Mouse (Mus musculus): ENCODE measurements at regions not wholly inside any gene's neighbourhood (a gene's known extent, or its start where the extent isn't known, plus 50 kb on each side); places are given as distances from the start of the nearest gene placed in this dataset.

GRCm38 (mm10) chr1:6928658-6929057 lies 2121.0 kb downstream of the Gm37988 start:
- TF ChIP-seq POLR2A (IDR thresholded peaks at IDR 0.05; ENCODE audit: borderline replicate concordance, extremely low read depth, low read depth, low read length) (no peak), CTCF (IDR thresholded peaks at IDR 0.05; ENCODE audit: insufficient read depth, low read length) (no peak)
- Histone ChIP-seq H3K4me1 (ENCODE audit: control insufficient read depth, insufficient read depth, low read length) (no peaks in the 10 kb centered on the region), H3K4me3 (replicated peaks; ENCODE audit: extremely low read depth, low read depth, low read length) (no peak overlapping the region)
- 51% methylated on average over 2 of the region's 2 CpGs for WGBS
- DNase-seq, result no peak

DNA sequence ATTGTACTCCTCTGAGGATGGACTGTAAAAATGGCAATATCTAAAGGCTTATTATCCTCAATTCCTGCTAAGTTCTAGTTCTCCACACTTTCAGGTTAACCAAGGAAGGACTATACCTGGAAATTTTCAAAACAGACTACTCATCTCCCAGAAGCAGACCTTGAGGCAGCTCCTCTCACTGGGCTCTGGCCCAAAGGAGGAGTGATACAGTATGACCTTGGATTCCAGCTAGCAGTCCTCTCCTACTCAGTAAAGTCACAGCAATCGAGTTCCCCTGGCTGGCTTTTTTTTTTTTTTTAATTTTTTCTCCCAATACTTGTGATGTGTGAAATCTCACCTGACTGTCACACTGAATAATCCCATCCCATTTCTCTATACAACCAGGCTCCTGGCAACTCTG lies 2124.2 kb downstream of the Gm37988 start:
- WGBS, result 23% methylated on average over 1 of the region's 1 CpGs
- DNase-seq, result no peak
- TF ChIP-seq CTCF (IDR thresholded peaks at IDR 0.05; ENCODE audit: insufficient read depth, low read length), result no peak
- H3K4me1 ChIP-seq (ENCODE audit: control insufficient read depth, insufficient read depth, low read length), result no peaks in the 10 kb centered on the region
- no peak overlapping the region for H3K4me3 ChIP-seq (replicated peaks; ENCODE audit: extremely low read depth, low read depth, low read length)

DNA sequence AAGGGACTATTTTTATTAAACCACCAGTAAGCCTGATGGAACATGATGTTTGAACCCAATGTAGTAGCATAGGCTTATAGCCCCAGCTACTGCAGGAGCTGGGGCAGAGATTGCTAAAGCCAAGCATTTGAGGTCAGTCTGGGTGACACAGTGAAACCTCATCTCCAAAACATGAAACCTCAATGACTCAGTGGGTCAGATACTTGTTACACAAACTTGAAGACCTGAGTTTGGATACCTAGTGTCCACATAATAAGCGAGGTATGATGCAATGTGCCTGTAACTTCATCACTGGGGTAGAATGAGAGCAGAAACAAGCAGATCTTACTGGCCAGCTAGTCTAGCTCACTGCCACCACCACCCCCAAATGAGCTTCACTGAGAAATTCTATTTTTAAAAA lies 2162.1 kb downstream of the Gm37988 start:
- WGBS, result 67% methylated on average over 1 of the region's 1 CpGs
- TF ChIP-seq CTCF (IDR thresholded peaks at IDR 0.05; ENCODE audit: insufficient read depth, low read length) (no peak), POLR2A (IDR thresholded peaks at IDR 0.05; ENCODE audit: borderline replicate concordance, extremely low read depth, low read depth, low read length) (no peak)
- no peak for DNase-seq
- no peaks in the 10 kb centered on the region for H3K4me1 ChIP-seq (ENCODE audit: control insufficient read depth, insufficient read depth, low read length)
- no peak overlapping the region for H3K4me3 ChIP-seq (replicated peaks; ENCODE audit: extremely low read depth, low read depth, low read length)

GRCm38 (mm10) chr1:6973749-6974327 lies 2166.1 kb downstream of the Gm37988 start:
- H3K4me3 ChIP-seq (replicated peaks; ENCODE audit: extremely low read depth, low read depth, low read length), result no peak overlapping the region
- no peak for DNase-seq
- WGBS, result 49% methylated on average over 1 of the region's 1 CpGs
- no peaks in the 10 kb centered on the region for H3K4me1 ChIP-seq (ENCODE audit: control insufficient read depth, insufficient read depth, low read length)
- TF ChIP-seq CTCF (IDR thresholded peaks at IDR 0.05; ENCODE audit: insufficient read depth, low read length) (no peak), POLR2A (IDR thresholded peaks at IDR 0.05; ENCODE audit: borderline replicate concordance, extremely low read depth, low read depth, low read length) (no peak)

DNA sequence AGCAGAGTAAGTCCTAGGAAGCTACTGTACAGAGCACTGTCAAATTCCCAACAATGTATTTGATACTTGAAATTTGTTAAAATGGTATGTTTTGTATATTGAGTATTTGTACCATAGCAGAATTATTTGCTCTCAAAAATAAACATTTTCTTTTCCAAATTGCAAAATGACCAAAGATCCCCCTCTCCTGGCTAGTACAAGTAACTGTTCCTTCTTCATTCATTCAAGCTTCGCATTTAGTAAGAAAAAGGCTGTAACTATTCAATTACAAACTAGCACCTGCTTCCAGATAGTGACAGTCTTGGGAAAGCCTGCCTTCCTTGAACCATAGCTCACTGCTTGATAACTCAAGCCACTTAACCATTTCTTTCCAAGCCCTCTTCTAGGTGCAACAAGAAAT lies 2171.9 kb downstream of the Gm37988 start:
- TF ChIP-seq POLR2A (IDR thresholded peaks at IDR 0.05; ENCODE audit: borderline replicate concordance, extremely low read depth, low read depth, low read length) (no peak), CTCF (IDR thresholded peaks at IDR 0.05; ENCODE audit: insufficient read depth, low read length) (no peak)
- Histone ChIP-seq H3K4me1 (ENCODE audit: control insufficient read depth, insufficient read depth, low read length) (no peaks in the 10 kb centered on the region), H3K4me3 (replicated peaks; ENCODE audit: extremely low read depth, low read depth, low read length) (no peak overlapping the region)
- 81% methylated on average over 1 of the region's 1 CpGs for WGBS
- no peak for DNase-seq

- TF ChIP-seq CTCF (IDR thresholded peaks at IDR 0.05; ENCODE audit: insufficient read depth, low read length) (no peak), POLR2A (IDR thresholded peaks at IDR 0.05; ENCODE audit: borderline replicate concordance, extremely low read depth, low read depth, low read length) (no peak)
- H3K4me3 ChIP-seq (replicated peaks; ENCODE audit: extremely low read depth, low read depth, low read length), result no peak overlapping the region
- WGBS, result 97% methylated on average over 1 of the region's 1 CpGs
- no peaks in the 10 kb centered on the region for H3K4me1 ChIP-seq (ENCODE audit: control insufficient read depth, insufficient read depth, low read length)
- no peak for DNase-seq
Measured at GRCm38 (mm10) chr1:6984226-6984625, 2176.5 kb downstream of the Gm37988 start.

- H3K4me3 ChIP-seq (replicated peaks; ENCODE audit: extremely low read depth, low read depth, low read length), result no peak overlapping the region
- no peaks in the 10 kb centered on the region for H3K4me1 ChIP-seq (ENCODE audit: control insufficient read depth, insufficient read depth, low read length)
- TF ChIP-seq POLR2A (IDR thresholded peaks at IDR 0.05; ENCODE audit: borderline replicate concordance, extremely low read depth, low read depth, low read length), result no peak
- no peak for TF ChIP-seq CTCF (IDR thresholded peaks at IDR 0.05; ENCODE audit: insufficient read depth, low read length)
- DNase-seq, result no peak
Measured at GRCm38 (mm10) chr1:6997611-6998010, 2189.9 kb downstream of the Gm37988 start.

DNA sequence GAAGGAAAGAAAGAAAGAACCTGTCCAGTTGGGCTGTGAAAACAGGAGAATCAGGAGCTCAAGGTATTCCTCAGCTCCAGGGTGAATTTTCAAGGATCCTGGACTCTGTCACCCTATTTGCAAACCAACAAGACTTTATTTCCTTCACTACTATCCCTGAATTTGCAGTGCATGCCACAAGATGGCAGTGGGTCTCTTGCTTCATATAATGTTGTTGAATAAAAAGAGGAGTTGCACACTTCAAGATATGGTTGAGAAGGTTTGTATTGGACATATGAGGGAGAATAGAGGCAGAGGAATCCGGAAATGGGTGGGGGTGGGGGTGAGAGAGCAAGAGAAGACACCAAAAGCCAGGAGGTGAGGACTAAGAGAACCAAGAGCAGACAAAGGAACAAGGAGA lies 2202.5 kb downstream of the Gm37988 start:
- no peak for DNase-seq
- no peaks in the 10 kb centered on the region for H3K4me1 ChIP-seq (ENCODE audit: control insufficient read depth, insufficient read depth, low read length)
- peak; percentile 40; the same call in 1 of the 2 replicates for TF ChIP-seq CTCF (IDR thresholded peaks at IDR 0.05; ENCODE audit: insufficient read depth, low read length)
- no peak for TF ChIP-seq POLR2A (IDR thresholded peaks at IDR 0.05; ENCODE audit: borderline replicate concordance, extremely low read depth, low read depth, low read length)
- no peak overlapping the region for H3K4me3 ChIP-seq (replicated peaks; ENCODE audit: extremely low read depth, low read depth, low read length)
- 7% methylated on average over 1 of the region's 1 CpGs for WGBS
